Mouse (Mus musculus) B cell, adult 67 days (primary cell): ENCODE results near the gene Olfr1115. TPM values are rescaled to one million over a fixed set of nuclear protein-coding genes. Genes with fewer than 3 reads are reported as not detected.

Experiments used
- total RNA-seq, 2 experiments: library from RNA; stranded (reverse); gene quantifications; 4 replicates each; pipeline ENCODE4 v1.2.4; 2023

Olfr1115 gene
- not detected for total RNA-seq

DNA sequence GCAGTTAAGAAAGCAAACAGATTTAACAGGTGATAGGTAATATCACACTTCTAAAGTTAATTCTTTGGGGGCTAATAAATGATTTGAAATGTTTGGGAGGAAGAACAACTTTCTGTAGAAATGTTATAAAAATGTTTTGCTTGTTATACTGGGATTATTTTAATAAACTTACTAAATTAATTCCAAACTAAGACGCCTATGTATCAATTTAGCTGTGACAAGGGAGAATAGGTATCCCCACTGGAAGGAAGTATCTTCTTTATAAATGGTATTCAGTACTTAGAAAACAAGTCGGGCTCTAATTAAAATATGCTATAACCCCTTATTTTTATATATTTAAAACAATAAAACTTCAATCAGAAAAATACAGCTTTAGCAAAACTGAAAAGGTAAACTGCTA, at the start of gene Olfr1115:
Gene Olfr1115 (plus strand): TSS at position 301 of the 400 bp plus-strand sequence.

DNA sequence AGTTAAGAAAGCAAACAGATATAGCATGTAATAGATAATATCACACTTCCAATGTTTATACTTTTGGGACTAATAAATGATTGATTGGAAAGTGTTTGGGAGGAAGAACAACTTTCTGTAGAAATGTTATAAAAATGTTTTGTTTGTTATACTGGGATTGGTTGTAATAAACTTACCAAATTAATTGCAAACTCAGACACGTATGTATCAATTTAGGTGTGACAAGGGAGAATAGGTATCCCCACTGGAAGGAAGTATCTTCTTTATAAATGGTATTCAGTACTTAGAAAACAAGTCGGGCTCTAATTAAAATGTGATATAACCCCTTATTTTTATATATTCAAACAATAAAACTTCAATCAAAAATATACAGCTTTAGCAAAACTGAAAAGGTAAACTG, 39.1 kb upstream of the Olfr1115 start, which contains the start of gene Olfr1113:
Gene Olfr1113 (plus strand): TSS at position 301 of the 400 bp plus-strand sequence.

DNA sequence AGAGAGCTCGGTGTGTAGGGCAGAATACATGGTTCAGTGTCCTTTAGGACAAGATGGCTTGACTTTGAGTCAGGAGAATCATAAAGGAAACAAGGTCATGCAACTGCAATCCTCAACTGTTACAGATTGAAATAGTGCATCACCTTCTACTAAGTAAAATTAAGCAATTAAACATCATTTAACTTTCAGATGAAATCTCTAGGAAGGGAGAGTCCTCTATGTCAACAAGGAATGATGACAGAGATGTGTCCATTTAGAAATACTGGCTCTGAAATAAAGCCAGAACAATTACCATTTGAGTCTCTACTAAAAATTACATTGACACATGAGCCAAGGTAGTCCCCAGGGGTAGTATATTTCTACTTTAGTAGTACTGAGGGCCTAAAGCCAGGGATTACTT, 19.4 kb downstream of the Olfr1115 start, which contains the start of gene Olfr1116:
Gene Olfr1116 (plus strand): TSS at position 301 of the 400 bp plus-strand sequence.

Other genes with a start within 250 kb of the Olfr1115 start
- gene Olfr1102, start 249.6 kb upstream of the Olfr1115 start, total RNA-seq: not detected
- gene Olfr1104, start 220.9 kb upstream of the Olfr1115 start, total RNA-seq: not detected
- gene Olfr1105, start 211.5 kb upstream of the Olfr1115 start, total RNA-seq: not detected
- not detected for gene Olfr1106, start 195.7 kb upstream of the Olfr1115 start, total RNA-seq
- not detected for gene Olfr1107, start 172.2 kb upstream of the Olfr1115 start, total RNA-seq
- gene Olfr1109, start 152.0 kb upstream of the Olfr1115 start, total RNA-seq: not detected
- gene Olfr259, start 133.4 kb upstream of the Olfr1115 start, total RNA-seq: not detected
- gene Olfr1110, start 107.7 kb upstream of the Olfr1115 start, total RNA-seq: not detected
- not detected for gene Olfr1111, start 95.4 kb upstream of the Olfr1115 start, total RNA-seq
- gene Olfr1112, start 60.2 kb upstream of the Olfr1115 start, total RNA-seq: not detected
- gene Olfr1113, start 39.0 kb upstream of the Olfr1115 start, total RNA-seq: not detected
- not detected for gene Olfr1116, start 19.5 kb downstream of the Olfr1115 start, total RNA-seq
- not detected for gene Olfr1118, start 59.6 kb downstream of the Olfr1115 start, total RNA-seq
- gene Olfr1120, start 106.8 kb downstream of the Olfr1115 start, total RNA-seq: not detected
- gene Olfr1121, start 121.9 kb downstream of the Olfr1115 start, total RNA-seq: not detected
- not detected for gene Olfr1122, start 137.8 kb downstream of the Olfr1115 start, total RNA-seq
- not detected for gene Olfr1123, start 168.6 kb downstream of the Olfr1115 start, total RNA-seq
- gene Olfr1124, start 182.3 kb downstream of the Olfr1115 start, total RNA-seq: not detected
- gene Olfr1126, start 205.9 kb downstream of the Olfr1115 start, total RNA-seq: not detected
- gene Pramel7, start 249.1 kb downstream of the Olfr1115 start, total RNA-seq: not detected